Mouse (Mus musculus) liver, postnatal 0 days (tissue): Measurements from ENCODE around the gene Ipo8.

Source experiments
- CTCF ChIP-seq: sonication (generic); IDR thresholded peaks from 2 replicates; pipeline ENCODE4 v1.5.1; 2016; ENCODE audit warnings: antibody characterized with exemption, low read depth
- EP300 ChIP-seq: IDR thresholded peaks from 2 replicates; pipeline ENCODE4 v1.6.1; 2016; ENCODE audit warnings: antibody characterized with exemption, low read depth, mild to moderate bottlenecking

DNA sequence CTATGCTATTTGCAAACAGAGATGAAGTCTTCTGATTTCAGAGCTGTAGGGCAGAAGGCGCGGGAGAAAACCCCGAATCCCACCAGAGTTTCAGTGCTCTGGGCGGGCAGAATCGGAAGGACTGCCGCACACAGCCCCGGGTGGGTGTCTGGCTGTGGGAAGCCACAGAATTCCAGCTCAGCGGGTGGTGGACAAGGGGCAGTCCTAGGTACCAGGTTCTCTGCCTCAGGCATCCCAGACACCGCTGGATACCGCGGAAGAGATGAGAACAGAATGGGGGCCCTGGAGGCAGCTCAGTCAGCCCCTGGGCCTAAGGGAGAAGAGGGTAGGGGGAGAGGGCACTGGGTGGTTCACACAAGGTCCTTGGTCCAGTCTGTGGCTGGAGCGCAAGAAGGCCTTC is 62.8 kb downstream of the Ipo8 start:
- TF ChIP-seq CTCF (no peak), EP300 (no peak)
